Mouse (Mus musculus): Measurements from ENCODE around the gene 2900026A02Rik. TPM values are rescaled to one million over a fixed set of nuclear protein-coding genes. Genes with fewer than 3 reads are reported as not detected.

The 2900026A02Rik gene
- total RNA-seq, 1 experiment: 12.3 TPM

DNA sequence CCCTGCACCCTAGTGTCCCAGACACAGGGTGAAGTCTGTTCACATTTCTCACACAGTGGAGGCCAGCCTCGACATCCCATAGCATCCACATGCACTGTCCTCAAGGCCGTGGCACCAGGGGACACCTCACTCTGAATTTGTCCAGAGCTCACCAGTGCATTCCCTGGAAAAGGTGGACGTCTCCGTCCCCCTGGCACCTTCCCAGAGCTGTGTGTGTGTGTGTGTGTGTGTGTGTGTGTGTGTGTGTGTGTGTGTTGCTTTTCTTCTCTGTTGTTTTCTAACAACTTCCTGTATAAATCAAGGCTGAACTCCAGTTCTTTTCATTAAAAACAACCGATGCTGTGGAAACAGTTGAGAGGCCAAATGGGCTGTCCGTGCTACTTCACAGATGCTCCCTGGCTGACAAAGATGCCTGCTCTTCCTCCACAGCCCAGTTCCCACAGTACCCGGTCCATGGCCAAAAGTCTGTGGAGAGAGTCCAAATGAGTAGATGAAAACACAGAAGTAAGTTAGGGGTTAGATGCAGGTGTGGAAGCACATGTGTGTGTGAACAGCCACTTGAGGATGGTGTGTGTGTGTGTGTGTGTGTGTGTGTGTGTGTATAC lies 170.4 kb downstream of the 2900026A02Rik start:
- H3K9ac ChIP-seq (ENCODE audit: insufficient read depth, low read depth, low read length, poor library complexity, severe bottlenecking): no peak overlapping the region
- no peak overlapping the region for H3K4me3 ChIP-seq (ENCODE audit: insufficient read depth in 1 of 2, low read depth in 1 of 2, low read length in 2 of 2, poor library complexity in 1 of 2, severe bottlenecking in 1 of 2)
- in situ Hi-C loops (cut with MboI; ENCODE audit: low sequenced_read_pairs in 2 of 2, unreplicated experiment in 2 of 2): loop anchor here (5.0 to 25.0 kb wide), 4 partner anchors 166 to 613 kb away; partner anchors contain the start of gene Gm6588 (in 1 of the 2)
- no peaks in the 10 kb centered on the region for H3K9me3 ChIP-seq (ENCODE audit: control insufficient read depth, insufficient read depth, low read depth, low read length)
- TF ChIP-seq CHD2 (IDR thresholded peaks at IDR 0.05; ENCODE audit: low read depth, low read length): no peak
- no peak for TF ChIP-seq MAFK (IDR thresholded peaks at IDR 0.05; ENCODE audit: insufficient read depth, low read depth, low read length)
- no peak for TF ChIP-seq ZC3H11A (IDR thresholded peaks at IDR 0.05; ENCODE audit: borderline replicate concordance, low read depth, low read length)
- no peak for TF ChIP-seq ZNF384 (IDR thresholded peaks at IDR 0.05; ENCODE audit: low read depth, low read length)
- no peak overlapping the region for H3K27ac ChIP-seq (ENCODE audit: insufficient read depth, low read depth, low read length, poor library complexity, severe bottlenecking)
- peaks cover 0 to 2% of the 10 kb centered on the region in 2 experiments; a peak in 1 of 4 replicates for H3K4me1 ChIP-seq (ENCODE audit: control insufficient read depth in 2 of 2, insufficient read depth in 2 of 2, low read length in 2 of 2, poor library complexity in 1 of 2)
- no peaks in the 10 kb centered on the region for H3K36me3 ChIP-seq (ENCODE audit: control insufficient read depth, insufficient read depth, low read length, poor library complexity, severe bottlenecking)
- no peak for DNase-seq (ENCODE audit: low read depth, low spot score)

DNA sequence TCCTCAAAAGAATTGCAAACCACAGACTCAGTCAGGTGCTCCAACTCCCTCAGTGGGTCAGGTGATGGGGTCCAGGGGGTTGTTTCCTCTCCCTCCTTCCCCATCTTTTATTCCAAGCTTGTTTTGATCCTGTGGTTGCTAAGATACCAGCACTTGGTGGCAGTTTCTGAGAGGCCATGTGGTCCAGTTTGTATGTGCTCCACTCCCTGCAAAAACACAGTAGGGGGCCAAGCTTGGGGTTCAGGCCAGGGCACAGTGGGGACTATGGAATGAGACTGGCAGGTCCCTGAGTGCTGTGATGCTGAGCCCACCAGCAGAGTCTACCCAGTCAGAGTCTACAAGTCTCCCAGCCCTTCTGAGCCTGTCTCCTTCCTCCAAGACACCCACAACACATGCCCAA lies 171.2 kb downstream of the 2900026A02Rik start:
- Histone ChIP-seq H3K27ac (ENCODE audit: insufficient read depth, low read depth, low read length, poor library complexity, severe bottlenecking) (no peak overlapping the region), H3K4me1 (ENCODE audit: control insufficient read depth in 2 of 2, insufficient read depth in 2 of 2, low read length in 2 of 2, poor library complexity in 1 of 2) (peaks cover 0 to 5% of the 10 kb centered on the region in 2 experiments; a peak in 1 of 4 replicates), H3K9ac (ENCODE audit: insufficient read depth, low read depth, low read length, poor library complexity, severe bottlenecking) (no peak overlapping the region), H3K4me3 (ENCODE audit: insufficient read depth in 1 of 2, low read depth in 1 of 2, low read length in 2 of 2, poor library complexity in 1 of 2, severe bottlenecking in 1 of 2) (no peak overlapping the region), H3K9me3 (ENCODE audit: control insufficient read depth, insufficient read depth, low read depth, low read length) (no peaks in the 10 kb centered on the region), H3K36me3 (ENCODE audit: control insufficient read depth, insufficient read depth, low read length, poor library complexity, severe bottlenecking) (no peaks in the 10 kb centered on the region)
- no peak for DNase-seq (ENCODE audit: low read depth, low spot score)
- in situ Hi-C loops (cut with MboI; ENCODE audit: low sequenced_read_pairs in 2 of 2, unreplicated experiment in 2 of 2): loop anchor here (5.0 to 25.0 kb wide), 4 partner anchors 165 to 613 kb away; partner anchors contain the start of gene Gm6588 (in 1 of the 2)
- no peak for TF ChIP-seq ZNF384 (IDR thresholded peaks at IDR 0.05; ENCODE audit: low read depth, low read length)
- no peak for TF ChIP-seq ZC3H11A (IDR thresholded peaks at IDR 0.05; ENCODE audit: borderline replicate concordance, low read depth, low read length)
- no peak for TF ChIP-seq CHD2 (IDR thresholded peaks at IDR 0.05; ENCODE audit: low read depth, low read length)
- TF ChIP-seq HCFC1 (IDR thresholded peaks at IDR 0.05; ENCODE audit: borderline replicate concordance, insufficient read depth, low read length): no peak
- TF ChIP-seq MAFK (IDR thresholded peaks at IDR 0.05; ENCODE audit: insufficient read depth, low read depth, low read length): no peak

DNA sequence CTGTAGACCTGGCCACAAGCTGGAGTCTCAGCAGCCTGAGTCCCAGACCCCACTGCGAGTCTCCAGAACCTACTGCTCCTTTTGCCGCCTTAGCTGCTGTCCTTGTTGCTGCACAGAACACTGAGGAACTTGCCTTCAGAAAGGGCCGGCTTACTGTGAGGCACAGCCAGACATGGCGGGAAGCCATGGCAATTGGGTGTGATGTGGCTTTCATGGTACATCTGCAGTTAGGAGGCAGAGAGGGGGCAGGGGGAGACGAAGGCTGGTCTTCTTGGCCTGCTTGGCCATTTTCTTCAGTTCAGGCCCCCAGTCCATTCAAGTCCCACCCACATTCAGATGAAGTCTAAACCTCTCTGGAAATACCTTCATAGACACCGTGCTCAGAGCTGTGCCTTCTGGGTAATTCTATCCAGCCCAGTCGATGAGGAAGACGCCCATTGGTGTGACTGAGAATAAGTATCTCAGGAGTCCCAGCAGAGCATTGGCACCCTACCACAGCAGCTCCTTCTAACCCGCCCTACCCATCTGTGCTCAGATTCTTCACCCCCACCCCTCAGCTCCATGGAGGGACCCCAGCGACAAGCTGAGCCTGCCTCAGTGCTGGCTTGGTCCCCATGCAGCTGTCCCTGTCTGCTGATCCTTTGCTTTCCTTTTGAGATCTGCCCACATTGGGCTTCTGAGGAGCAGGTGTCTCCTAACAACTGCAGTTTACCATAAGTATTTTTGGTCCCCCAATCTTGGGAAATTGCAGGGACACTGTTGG lies 175.3 kb downstream of the 2900026A02Rik start:
- H3K36me3 ChIP-seq (ENCODE audit: control insufficient read depth, insufficient read depth, low read length, poor library complexity, severe bottlenecking): no peaks in the 10 kb centered on the region
- H3K4me1 ChIP-seq (ENCODE audit: control insufficient read depth in 2 of 2, insufficient read depth in 2 of 2, low read length in 2 of 2, poor library complexity in 1 of 2): peaks cover 0 to 3% of the 10 kb centered on the region in 2 experiments; a peak in 1 of 4 replicates
- in situ Hi-C loops (cut with MboI; ENCODE audit: low sequenced_read_pairs in 2 of 2, unreplicated experiment in 2 of 2): no loop called here
- no peaks in the 10 kb centered on the region for H3K9me3 ChIP-seq (ENCODE audit: control insufficient read depth, insufficient read depth, low read depth, low read length)
- H3K9ac ChIP-seq (ENCODE audit: insufficient read depth, low read depth, low read length, poor library complexity, severe bottlenecking): no peak overlapping the region
- no peak overlapping the region for H3K27ac ChIP-seq (ENCODE audit: insufficient read depth, low read depth, low read length, poor library complexity, severe bottlenecking)
- no peak overlapping the region for H3K4me3 ChIP-seq (ENCODE audit: insufficient read depth in 1 of 2, low read depth in 1 of 2, low read length in 2 of 2, poor library complexity in 1 of 2, severe bottlenecking in 1 of 2)
- DNase-seq (ENCODE audit: low read depth, low spot score): no peak
- TF ChIP-seq MAFK (IDR thresholded peaks at IDR 0.05; ENCODE audit: insufficient read depth, low read depth, low read length) (no peak), ZNF384 (IDR thresholded peaks at IDR 0.05; ENCODE audit: low read depth, low read length) (no peak), ZC3H11A (IDR thresholded peaks at IDR 0.05; ENCODE audit: borderline replicate concordance, low read depth, low read length) (no peak), CHD2 (IDR thresholded peaks at IDR 0.05; ENCODE audit: low read depth, low read length) (no peak), HCFC1 (IDR thresholded peaks at IDR 0.05; ENCODE audit: borderline replicate concordance, insufficient read depth, low read length) (no peak)

DNA sequence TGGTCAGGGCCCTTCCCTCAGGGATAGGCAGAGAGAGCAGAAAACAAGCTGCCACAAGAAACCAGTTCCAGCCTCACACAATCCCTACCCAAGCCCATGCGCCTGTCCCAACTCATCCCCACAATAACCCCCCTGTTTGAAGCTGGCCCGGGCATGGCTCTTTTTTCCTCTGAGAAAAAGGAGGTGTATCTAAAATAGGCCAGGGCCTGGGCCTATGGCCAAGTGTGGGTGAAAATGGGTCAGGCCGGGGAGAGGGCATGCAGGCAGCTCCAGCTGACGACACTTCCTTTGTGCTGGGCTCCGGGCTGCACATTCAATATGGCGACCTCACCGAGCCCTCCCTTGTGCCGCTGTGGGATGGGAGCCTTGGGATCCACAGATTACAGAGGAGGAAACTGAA lies 177.5 kb downstream of the 2900026A02Rik start:
- peaks cover 0 to 3% of the 10 kb centered on the region in 2 experiments; a peak in 1 of 4 replicates for H3K4me1 ChIP-seq (ENCODE audit: control insufficient read depth in 2 of 2, insufficient read depth in 2 of 2, low read length in 2 of 2, poor library complexity in 1 of 2)
- no peaks in the 10 kb centered on the region for H3K36me3 ChIP-seq (ENCODE audit: control insufficient read depth, insufficient read depth, low read length, poor library complexity, severe bottlenecking)
- no peaks in the 10 kb centered on the region for H3K9me3 ChIP-seq (ENCODE audit: control insufficient read depth, insufficient read depth, low read depth, low read length)
- H3K27ac ChIP-seq (ENCODE audit: insufficient read depth, low read depth, low read length, poor library complexity, severe bottlenecking): no peak overlapping the region
- no peak for DNase-seq (ENCODE audit: low read depth, low spot score)
- no peak overlapping the region for H3K9ac ChIP-seq (ENCODE audit: insufficient read depth, low read depth, low read length, poor library complexity, severe bottlenecking)
- no peak overlapping the region for H3K4me3 ChIP-seq (ENCODE audit: insufficient read depth in 1 of 2, low read depth in 1 of 2, low read length in 2 of 2, poor library complexity in 1 of 2, severe bottlenecking in 1 of 2)
- in situ Hi-C loops (cut with MboI; ENCODE audit: low sequenced_read_pairs in 2 of 2, unreplicated experiment in 2 of 2): no loop called here
- TF ChIP-seq MAFK (IDR thresholded peaks at IDR 0.05; ENCODE audit: insufficient read depth, low read depth, low read length): no peak
- no peak for TF ChIP-seq ZNF384 (IDR thresholded peaks at IDR 0.05; ENCODE audit: low read depth, low read length)
- no peak for TF ChIP-seq ZC3H11A (IDR thresholded peaks at IDR 0.05; ENCODE audit: borderline replicate concordance, low read depth, low read length)
- no peak for TF ChIP-seq CHD2 (IDR thresholded peaks at IDR 0.05; ENCODE audit: low read depth, low read length)
- no peak for TF ChIP-seq HCFC1 (IDR thresholded peaks at IDR 0.05; ENCODE audit: borderline replicate concordance, insufficient read depth, low read length)

Data from ES-E14 (cell line).